Mouse (Mus musculus) CH12.LX (cell line): Measurements from ENCODE around the gene Nwd2.

Source experiments
- CTCF ChIP-seq, 2 experiments: IDR thresholded peaks in 1 of 2; conservative IDR thresholded peaks in 1 of 2; 2 replicates each; pipeline ENCODE4 v1.5.1; 2011 to 2012; ENCODE audit warnings: low read depth in 2 of 2, low read length in 2 of 2, improper control_type of control experiment in 1 of 2, inconsistent platforms in 1 of 2, mild to moderate bottlenecking in 1 of 2, moderate library complexity in 1 of 2
- E2F4 ChIP-seq: IDR thresholded peaks from 2 replicates; pipeline ENCODE4 v1.6.1; 2011; ENCODE audit warnings: low read depth, low read length, improper control_type of control experiment; ENCODE audit not compliant: insufficient replicate concordance
- EP300 ChIP-seq: IDR thresholded peaks from 2 replicates; pipeline ENCODE4 v1.6.1; 2011; ENCODE audit warnings: low read length, improper control_type of control experiment
- ETS1 ChIP-seq: conservative IDR thresholded peaks from 2 replicates; pipeline ENCODE4 v1.6.1; 2012; ENCODE audit warnings: low read depth, mild to moderate bottlenecking, inconsistent platforms, low read length, improper control_type of control experiment, moderate library complexity
- JUN ChIP-seq: IDR thresholded peaks from 2 replicates; pipeline ENCODE4 v1.6.1; 2011; ENCODE audit warnings: low read depth, mild to moderate bottlenecking, low read length, improper control_type of control experiment, moderate library complexity; ENCODE audit not compliant: insufficient read depth
- KAT2A ChIP-seq: IDR thresholded peaks from 2 replicates; pipeline ENCODE4 v1.6.1; 2012; ENCODE audit warnings: low read length, improper control_type of control experiment, inconsistent platforms; ENCODE audit not compliant: insufficient replicate concordance
- MAFK ChIP-seq: IDR thresholded peaks from 2 replicates; pipeline ENCODE4 v1.6.1; 2011; ENCODE audit warnings: low read length, improper control_type of control experiment; ENCODE audit not compliant: insufficient replicate concordance
- MAX ChIP-seq: IDR thresholded peaks from 2 replicates; pipeline ENCODE4 v1.6.1; 2011; ENCODE audit warnings: low read length, improper control_type of control experiment
- MAZ ChIP-seq: IDR thresholded peaks from 2 replicates; pipeline ENCODE4 v1.6.1; 2012; ENCODE audit warnings: low read depth, mild to moderate bottlenecking, inconsistent platforms, low read length, improper control_type of control experiment, moderate library complexity
- NRF1 ChIP-seq: IDR thresholded peaks from 2 replicates; pipeline ENCODE4 v1.6.1; 2014; ENCODE audit warnings: low read depth, mild to moderate bottlenecking, inconsistent platforms, low read length, improper control_type of control experiment, moderate library complexity
- POLR2A ChIP-seq: IDR thresholded peaks from 2 replicates; pipeline ENCODE4 v1.6.1; 2011; ENCODE audit warnings: low read depth, mild to moderate bottlenecking, improper control_type of control experiment, low read length
- TCF12 ChIP-seq: IDR thresholded peaks from 2 replicates; pipeline ENCODE4 v1.6.1; 2014; ENCODE audit warnings: low read depth, mild to moderate bottlenecking, inconsistent platforms, low read length, improper control_type of control experiment
- ZNF384 ChIP-seq: IDR thresholded peaks from 2 replicates; pipeline ENCODE4 v1.6.1; 2012; ENCODE audit warnings: low read depth, low read length, improper control_type of control experiment, inconsistent platforms

DNA sequence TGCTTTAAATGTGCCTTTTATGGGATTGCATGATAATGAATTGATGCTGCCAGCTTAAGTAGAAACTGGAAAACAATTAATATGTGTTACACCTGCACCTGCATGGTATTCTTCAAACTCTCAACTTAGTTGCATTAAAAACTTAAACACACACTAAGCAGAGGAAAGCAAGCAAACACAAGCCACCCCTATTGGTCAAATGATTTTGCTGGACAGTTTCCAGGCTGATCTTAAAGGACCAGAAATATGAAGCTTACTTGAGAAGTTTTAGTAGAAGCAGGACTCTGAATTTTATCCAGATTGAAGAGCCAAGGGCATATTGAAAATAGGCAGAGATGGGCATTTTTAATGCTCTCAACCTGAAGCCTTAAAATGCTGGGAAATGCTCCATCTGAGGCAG is 2.9 kb downstream of the Nwd2 start:
- no peak for TF ChIP-seq TCF12
- TF ChIP-seq EP300, result no peak
- no peak for TF ChIP-seq NRF1
- TF ChIP-seq POLR2A, result no peak
- TF ChIP-seq MAX, result no peak
- no peak for TF ChIP-seq CTCF (conservative IDR thresholded peaks at IDR 0.05 in 1 of 2, IDR thresholded peaks at IDR 0.05 in 1 of 2; ENCODE audit: low read depth in 2 of 2, low read length in 2 of 2)
- TF ChIP-seq ETS1, result no peak
- TF ChIP-seq MAFK, result no peak
- no peak for TF ChIP-seq E2F4
- TF ChIP-seq ZNF384, result no peak
- no peak for TF ChIP-seq KAT2A
- no peak for TF ChIP-seq MAZ
- no peak for TF ChIP-seq JUN
